Mouse (Mus musculus) hindlimb bud, embryonic 11.5 days (tissue): Measurements from ENCODE around the gene Zcchc17.

ENCODE experiments used
- DNase-seq: peaks from one replicate; pipeline ENCODE4 v3.0.0-alpha.2; 2012; ENCODE audit warnings: low read depth, low spot score; ENCODE audit errors: extremely low spot score

Gene Zcchc17

DNA sequence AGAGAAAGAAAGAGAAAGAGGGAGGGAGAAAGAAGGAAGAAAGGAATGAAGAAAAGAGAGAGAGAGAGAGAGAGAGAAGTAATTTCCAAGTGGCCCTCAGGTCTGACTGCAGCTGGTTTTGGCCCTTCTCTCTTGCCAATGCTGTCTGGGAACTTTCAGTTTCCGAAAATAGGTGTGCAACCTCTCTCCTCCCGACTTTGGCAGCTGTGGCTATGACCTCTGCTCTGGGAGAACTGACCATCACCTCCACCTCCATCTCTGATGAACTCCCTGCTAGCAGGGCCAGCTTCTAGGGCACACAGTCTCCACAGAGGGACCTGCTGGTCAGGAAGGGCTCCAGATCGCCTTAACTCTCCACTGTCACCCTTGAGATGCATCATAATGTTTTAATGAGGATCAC is 73.2 kb downstream of the Zcchc17 start:
- no peak for DNase-seq

DNA sequence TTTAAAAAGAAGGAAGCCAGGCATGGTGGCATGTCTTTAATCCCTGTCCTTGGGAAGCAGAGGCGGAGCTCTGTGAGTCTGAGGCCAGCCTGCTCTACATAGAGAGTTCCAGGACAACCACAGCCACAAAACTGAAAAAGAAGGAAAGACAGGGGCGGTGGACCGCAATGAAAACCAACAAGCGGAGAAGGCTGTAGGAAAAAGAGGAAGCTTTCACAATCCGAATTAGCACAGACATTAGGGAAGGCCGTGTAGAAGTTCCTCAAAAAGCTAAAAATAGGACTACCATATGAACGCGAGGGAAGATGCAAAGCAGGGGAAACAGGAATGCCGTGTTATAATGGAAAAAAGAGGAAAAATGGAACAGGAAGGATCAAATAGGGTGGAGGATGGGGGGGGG is 75.9 kb downstream of the Zcchc17 start:
- DNase-seq: no peak

DNA sequence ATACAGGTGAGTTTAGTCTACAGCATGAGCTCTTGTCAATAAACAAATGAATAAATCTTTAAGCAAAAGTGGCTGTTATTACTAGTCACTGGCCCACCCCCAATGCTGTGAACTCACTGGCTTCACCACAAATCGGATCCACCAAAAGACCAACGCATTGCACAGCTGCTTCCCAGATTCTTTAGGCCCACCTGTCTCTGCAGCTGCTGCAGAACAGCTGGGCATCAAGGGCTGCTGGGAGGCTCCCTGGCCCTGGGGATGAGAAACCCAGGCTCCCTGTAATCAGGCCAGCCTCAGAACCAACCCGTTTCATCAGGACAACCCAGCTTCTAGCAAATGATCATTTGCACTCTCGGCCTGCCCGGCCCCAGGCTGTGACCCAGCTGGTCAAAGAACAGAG is 76.9 kb downstream of the Zcchc17 start:
- DNase-seq: no peak

DNA sequence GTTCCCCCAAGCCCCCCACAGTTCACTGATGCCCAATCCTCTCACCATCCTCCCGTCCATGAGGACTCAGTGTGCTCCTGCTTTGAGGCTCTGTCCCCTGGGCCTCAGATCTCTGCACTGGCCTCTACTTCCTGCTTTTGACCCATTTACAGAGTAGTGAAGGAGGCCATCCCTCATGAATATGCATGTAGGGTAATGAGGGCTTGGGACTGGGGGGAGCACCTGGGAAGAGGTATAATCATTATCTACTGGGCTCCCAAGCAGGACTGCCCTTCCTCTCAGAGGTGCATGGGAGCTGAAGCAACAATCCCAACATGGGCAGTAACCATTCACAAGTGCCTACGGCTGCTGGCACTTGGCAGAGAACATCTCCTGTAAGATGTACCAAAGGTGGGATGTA is 80.6 kb downstream of the Zcchc17 start, which contains the start of gene Serinc2:
Serinc2 (minus strand) TSS at position 101 of the 400 bp plus-strand sequence.
- no peak for DNase-seq

DNA sequence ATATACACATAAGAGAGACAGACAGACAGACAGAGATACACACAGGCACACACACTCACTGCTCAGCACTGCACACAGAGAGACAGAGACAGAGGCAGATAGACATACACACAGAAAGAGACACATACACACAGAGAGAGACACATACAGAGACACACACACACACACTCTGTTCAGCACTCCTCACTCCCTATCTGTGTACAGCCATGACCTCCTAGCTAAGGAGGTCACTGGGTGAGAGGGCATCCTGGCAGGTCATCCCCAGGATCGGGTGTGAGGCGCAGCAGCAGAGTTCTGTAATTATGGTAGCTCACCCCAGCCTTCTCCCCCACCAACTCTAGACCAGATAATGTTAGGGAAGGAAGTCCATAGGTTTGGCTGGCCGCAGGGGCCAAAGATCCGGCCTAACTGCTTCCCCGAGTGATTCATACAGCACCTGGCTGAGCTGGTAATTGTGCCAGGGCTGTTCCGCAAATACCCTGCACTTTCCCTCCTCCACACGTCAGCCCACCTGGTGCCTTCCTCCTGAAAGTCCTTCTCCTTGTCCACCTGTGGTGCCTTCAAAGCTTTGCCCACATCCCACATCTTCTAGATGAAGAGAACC is 83.1 kb downstream of the Zcchc17 start:
- no peak for DNase-seq

DNA sequence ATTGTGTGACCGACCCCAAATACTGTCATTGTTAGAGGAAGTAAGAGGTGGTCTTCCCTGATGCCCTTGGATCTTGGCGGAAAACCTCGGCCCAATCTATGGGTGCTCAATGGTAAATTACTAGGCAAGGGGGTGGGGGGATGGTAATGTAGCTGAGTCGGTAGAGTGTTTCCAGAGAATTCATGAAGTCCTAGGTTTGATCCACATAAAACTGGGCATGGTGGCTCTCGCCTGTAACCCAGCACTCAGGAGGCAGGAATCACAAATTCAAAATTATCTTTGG is 84.0 kb downstream of the Zcchc17 start:
- no peak for DNase-seq

DNA sequence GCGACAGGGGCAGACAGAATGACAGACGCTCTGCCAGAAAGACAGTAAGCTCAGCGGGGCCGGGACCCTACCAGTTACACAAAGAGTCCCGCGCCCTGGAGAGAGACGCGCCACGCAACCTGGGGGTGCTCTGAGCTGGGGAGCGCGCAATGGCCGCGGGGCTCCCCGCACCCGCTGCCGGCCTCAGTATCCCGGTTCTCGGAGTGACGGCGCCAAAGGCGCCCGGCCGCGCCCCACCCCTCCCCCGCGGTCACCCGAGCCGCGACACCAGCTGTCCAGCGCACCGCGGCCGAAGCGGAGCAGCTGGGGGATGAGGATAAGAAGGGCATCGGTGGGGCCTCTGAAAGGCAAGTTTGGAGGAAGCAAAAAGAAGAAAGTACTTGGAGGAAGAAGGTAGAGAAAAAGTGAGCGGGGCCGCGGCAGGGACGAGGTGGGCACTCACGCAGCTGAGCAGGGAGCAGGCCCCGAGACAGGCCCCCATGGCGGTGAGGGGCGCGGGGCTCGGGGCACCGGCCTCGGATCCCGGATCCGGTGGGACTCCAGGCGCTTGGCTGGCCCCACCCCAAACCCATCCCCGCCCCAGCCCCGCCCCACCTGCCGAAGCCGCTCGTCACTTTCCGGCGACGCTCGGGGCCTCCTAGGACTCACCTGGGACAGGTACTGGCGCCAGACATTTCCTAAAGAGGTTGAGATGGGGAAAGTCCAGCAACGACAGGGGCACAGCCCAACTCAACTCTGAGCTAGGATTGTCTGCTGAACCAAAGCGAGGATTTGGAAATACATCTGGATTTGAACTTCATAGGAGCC is 84.5 kb downstream of the Zcchc17 start:
- DNase-seq: no peak

DNA sequence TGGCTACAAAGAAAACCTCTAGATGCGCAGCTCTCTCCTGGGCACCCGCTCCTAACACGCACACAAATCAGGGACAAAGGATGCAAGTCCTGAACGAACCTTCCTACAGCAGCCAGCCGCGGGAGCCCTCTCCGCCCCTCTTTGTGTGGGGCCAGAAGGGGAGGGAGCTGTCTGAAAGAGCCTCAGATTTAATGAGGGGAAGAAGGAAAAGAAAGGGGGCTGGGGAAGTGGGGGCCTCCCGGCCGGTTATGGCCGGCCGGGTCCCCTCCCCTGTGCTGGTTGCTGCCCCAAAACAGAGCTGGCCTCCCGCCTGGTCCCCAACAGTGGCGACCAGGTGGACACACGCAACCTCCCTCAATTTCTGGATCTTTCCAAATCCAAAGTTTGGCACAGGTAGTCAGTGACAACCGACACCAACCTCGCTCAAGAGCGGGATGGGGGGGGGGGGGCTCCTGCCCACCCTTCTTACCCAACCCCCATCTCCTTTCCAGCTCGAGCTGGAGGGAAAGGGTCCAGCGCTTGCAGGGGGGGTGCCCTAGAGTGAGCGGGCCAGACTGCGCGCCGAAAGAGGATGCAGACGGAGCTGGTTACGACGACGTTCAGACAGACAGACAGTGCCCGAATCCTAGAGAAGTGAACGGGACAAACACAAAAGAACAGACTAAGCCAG is 85.3 kb downstream of the Zcchc17 start:
- no peak for DNase-seq

DNA sequence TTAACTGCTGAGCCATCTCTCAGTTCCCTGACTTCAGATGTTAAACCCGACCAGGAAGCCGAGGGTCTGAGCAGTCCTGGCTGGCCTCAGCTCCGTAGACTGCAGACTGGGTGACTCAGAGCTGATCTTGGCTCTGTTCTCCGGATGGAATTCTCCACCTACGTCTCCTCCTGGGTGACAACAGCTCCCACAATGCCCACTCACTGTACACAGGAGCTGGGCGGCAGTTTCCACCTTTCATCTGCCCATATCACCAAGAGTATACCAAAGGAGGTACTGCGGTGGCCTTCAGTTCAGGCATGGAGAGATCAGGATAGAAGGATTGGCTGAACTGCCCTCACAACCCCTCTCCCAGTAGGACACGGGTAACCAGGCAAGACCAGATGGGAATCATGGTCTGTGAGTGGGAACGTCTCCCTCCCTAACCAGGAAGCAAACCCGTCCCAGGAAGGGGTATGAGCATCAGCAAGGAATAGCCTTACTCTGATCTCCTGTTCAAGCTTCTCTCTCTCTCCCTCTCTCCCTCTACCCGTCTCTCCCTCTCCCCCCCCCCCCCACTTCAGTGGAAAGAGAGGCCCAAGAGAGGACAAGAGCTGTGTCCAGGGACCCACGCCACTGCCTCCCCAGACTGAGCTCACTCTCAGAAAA is 85.9 kb downstream of the Zcchc17 start:
- DNase-seq: no peak

DNA sequence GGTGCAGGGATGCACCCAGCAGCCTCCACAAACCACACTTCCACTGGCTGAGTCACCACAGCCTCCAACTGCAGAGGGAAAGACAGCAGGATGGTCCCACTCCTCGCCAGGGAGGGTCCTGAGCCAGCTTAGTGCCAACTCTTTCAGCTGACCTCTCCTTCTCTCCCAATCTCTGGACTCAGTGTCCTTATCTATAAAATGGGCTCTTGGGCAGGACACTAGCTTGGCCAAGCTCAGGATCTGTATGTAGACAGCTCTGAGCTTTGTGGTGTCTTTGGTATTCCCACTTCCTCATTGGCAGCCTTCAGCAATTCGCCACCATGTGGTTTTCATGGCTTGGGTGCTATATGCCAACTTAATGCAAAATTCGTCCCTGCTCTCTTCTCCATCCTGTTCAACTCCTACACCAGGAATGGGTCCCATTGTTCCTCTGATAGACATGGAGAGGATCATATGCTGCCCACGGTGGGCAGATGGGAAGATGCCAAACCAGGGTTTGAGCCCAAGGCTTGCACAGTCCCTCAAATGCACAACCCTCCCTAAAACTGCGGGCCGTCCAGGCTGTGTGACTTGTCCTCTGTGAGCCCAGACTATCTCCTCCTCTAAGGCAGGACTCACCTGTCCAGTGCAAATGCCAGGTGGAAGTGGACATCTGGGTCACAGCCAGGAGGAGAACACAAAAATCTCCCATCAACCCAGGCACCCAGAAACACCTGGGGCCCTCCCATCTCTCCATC is 89.0 kb downstream of the Zcchc17 start:
- DNase-seq: no peak

DNA sequence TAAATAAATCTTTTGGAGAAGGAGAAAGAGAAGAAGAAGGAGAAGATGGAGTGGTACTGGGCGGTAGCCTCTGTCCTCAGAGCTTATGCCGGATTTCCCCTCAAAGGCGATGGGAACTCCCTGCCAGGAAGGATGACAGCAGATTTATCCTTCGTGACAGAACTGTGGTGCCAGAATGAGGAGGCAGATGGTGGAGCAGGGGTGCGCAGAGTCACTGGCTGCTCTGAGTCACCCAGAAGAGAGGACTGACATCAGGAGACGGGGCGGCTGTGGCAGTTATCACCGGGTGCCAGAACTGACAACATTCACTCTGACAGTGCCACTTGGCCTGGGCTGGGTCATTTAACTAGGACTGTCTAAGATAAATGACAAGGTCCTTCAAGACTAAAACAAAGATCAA is 89.7 kb downstream of the Zcchc17 start:
- DNase-seq: no peak

DNA sequence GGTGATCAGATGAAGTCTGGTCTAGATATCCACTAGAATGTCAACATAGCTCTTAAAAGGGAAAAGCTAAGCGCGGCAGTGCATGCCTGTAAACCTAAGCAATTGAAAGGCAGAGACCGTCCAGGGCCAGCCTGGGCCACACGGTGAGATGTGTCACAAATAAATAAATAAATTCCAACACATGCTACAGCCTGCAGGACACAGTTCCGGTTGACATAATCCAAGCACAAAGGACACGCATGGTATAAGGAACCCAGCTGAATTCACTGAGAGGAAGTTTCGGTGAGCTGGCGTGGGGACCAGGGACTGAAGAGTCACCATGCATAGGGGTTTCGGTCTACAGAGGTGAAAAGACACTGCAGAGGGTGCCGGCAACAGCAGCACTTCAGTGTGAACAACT is 91.0 kb downstream of the Zcchc17 start:
- no peak for DNase-seq

DNA sequence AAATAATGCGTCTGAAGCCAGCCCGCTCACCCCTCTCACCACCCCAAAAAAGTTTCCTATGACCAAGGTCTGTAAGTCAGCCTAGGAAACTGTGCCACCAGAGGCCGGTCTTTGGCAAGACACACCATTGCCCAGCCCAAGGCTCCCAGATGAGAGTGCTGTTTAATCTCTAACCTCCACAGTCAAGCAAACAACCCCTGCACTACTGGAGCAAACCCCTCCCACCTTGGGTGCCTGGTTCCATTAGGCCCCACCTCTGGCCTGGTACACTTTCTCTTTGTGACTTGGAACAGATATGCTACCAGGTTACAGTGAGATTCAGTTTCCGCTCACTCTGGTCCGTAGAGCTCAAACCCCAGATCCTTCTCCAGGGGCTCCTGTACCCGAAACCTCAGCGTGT is 92.7 kb downstream of the Zcchc17 start:
- DNase-seq: no peak

DNA sequence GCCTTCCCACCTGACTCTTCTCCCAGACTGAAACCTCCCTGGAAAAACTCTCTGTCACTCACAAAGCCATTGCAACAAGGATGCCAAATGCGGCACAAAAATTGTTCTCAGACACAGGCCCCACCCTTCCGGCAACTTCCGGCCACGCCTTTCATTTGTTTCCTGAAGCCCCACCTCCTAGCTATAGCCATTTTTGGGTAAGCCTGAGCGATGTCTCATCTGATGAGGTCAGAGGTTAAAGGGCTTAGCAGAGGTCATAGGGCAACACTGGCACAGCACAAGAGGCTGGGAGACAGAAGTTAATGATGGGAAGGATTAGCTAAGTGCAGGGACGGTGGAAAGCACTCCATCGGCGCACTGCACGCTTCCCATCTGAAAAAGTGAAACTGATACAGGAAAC is 93.1 kb downstream of the Zcchc17 start:
- DNase-seq: no peak
